Mouse (Mus musculus): ENCODE measurements around the gene Apoc4.

Gene Apoc4

GRCm38 (mm10) chr7:19681202-19681694, at the start of gene Apoc4, which contains the start of gene Gm44805:
Gene Apoc4, minus strand, starts transcription at chr7:19681479.
Gene Gm44805, minus strand, starts transcription at chr7:19681423.
- no peak for DNase-seq (ENCODE audit: low spot score in 2 of 2)

GRCm38 (mm10) chr7:19726541-19726940, 45.3 kb upstream of the Apoc4 start:
- no peak for DNase-seq (ENCODE audit: low spot score in 2 of 2)

GRCm38 (mm10) chr7:19724167-19724566, 42.9 kb upstream of the Apoc4 start:
- DNase-seq (ENCODE audit: low spot score in 2 of 2): no peak

- DNase-seq (ENCODE audit: low spot score in 2 of 2): no peak
Measured at GRCm38 (mm10) chr7:19722754-19723195, 41.5 kb upstream of the Apoc4 start.

GRCm38 (mm10) chr7:19719200-19719599, 37.9 kb upstream of the Apoc4 start:
- no peak for DNase-seq (ENCODE audit: low spot score in 2 of 2)

GRCm38 (mm10) chr7:19718297-19718952, 37.1 kb upstream of the Apoc4 start:
- no peak for DNase-seq (ENCODE audit: low spot score in 2 of 2)

GRCm38 (mm10) chr7:19717346-19717745, 36.1 kb upstream of the Apoc4 start:
- DNase-seq (ENCODE audit: low spot score in 2 of 2): no peak

- DNase-seq (ENCODE audit: low spot score in 2 of 2): no peak
Measured at GRCm38 (mm10) chr7:19716822-19717221, 35.5 kb upstream of the Apoc4 start.

GRCm38 (mm10) chr7:19716055-19716682, 34.9 kb upstream of the Apoc4 start:
- DNase-seq (ENCODE audit: low spot score in 2 of 2): no peak

GRCm38 (mm10) chr7:19715239-19716054, 34.2 kb upstream of the Apoc4 start, which contains the start of gene Tomm40:
Gene Tomm40, minus strand, starts transcription at chr7:19715438.
- DNase-seq (ENCODE audit: low spot score in 2 of 2): peak; percentile 94 to 95

- no peak for DNase-seq (ENCODE audit: low spot score in 2 of 2)
Measured at GRCm38 (mm10) chr7:19714836-19715235, 33.6 kb upstream of the Apoc4 start.

- no peak for DNase-seq (ENCODE audit: low spot score in 2 of 2)
Measured at GRCm38 (mm10) chr7:19713598-19713997, 32.3 kb upstream of the Apoc4 start.

- DNase-seq (ENCODE audit: low spot score in 2 of 2): no peak
Measured at GRCm38 (mm10) chr7:19713196-19713595, 31.9 kb upstream of the Apoc4 start.

GRCm38 (mm10) chr7:19712414-19712813, 31.1 kb upstream of the Apoc4 start:
- no peak for DNase-seq (ENCODE audit: low spot score in 2 of 2)

- no peak for DNase-seq (ENCODE audit: low spot score in 2 of 2)
Measured at GRCm38 (mm10) chr7:19710650-19711049, 29.4 kb upstream of the Apoc4 start.

- no peak for DNase-seq (ENCODE audit: low spot score in 2 of 2)
Measured at GRCm38 (mm10) chr7:19705271-19705670, 24.0 kb upstream of the Apoc4 start.

GRCm38 (mm10) chr7:19704475-19704874, 23.2 kb upstream of the Apoc4 start:
- no peak for DNase-seq (ENCODE audit: low spot score in 2 of 2)

- DNase-seq (ENCODE audit: low spot score in 2 of 2): no peak
Measured at GRCm38 (mm10) chr7:19702859-19703555, 21.7 kb upstream of the Apoc4 start.

- DNase-seq (ENCODE audit: low spot score in 2 of 2): peak in 1 of 2 experiments; percentile 49
Measured at GRCm38 (mm10) chr7:19701069-19701761, 19.9 kb upstream of the Apoc4 start.

- DNase-seq (ENCODE audit: low spot score in 2 of 2): no peak
Measured at GRCm38 (mm10) chr7:19700299-19701068, 19.2 kb upstream of the Apoc4 start.
